Comparison of ENCODE assay signal across 9 mouse cellular contexts in the genomic region with DNA sequence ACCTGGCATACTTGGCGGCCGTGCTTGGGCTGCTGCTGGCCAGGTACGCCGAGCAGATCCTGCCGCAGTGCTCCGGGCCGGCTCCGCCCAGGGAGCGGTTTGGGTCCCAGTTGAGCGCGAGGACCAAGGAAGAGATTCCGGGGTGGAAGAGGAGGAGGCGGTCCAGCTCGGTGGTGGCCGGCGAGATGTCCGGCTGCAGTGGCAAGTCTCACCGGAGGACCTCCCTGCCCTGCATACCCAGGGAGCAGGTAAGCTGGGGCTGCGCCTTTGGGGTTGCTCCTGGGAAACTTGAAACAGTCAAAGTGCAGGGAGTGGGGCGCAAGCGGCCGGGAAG. TPM values are rescaled to one million over a fixed set of nuclear protein-coding genes. Genes with fewer than 3 reads are reported as not detected.
DNase-seq lines count a peak whose midpoint lies in the region; ATAC-seq and TF ChIP-seq lines count a peak whose summit lies in the region.
"Had no signal": no experiment of that assay in that cellular context is flagged by ENCODE, and none has a peak within 500 bp of the region (broad histone marks: within the 10 kb centered on the region; RNA-seq: fewer than 3 reads in every experiment).

No protein-coding gene starts in this region.

- peak; percentile 26 for DNase-seq in embryo, embryonic 10 days (ENCODE audit: low spot score)
- no peak for DNase-seq in embryo, embryonic 11 days
- peak; percentile 16 for DNase-seq in brain, adult 2 months (ENCODE audit: low read depth, low spot score)
- DNase-seq in left cerebral cortex, adult 8-10 months (ENCODE audit: low spot score in 2 of 2), result no peak

- H3K9me3 ChIP-seq in heart, embryonic 13.5 days, result no peaks in the 10 kb centered on the region
- no peaks in the 10 kb centered on the region for H3K9me3 ChIP-seq in limb, embryonic 13.5 days

- peak overlapping the region; percentile 91 for H3K9ac ChIP-seq in heart, embryonic 13.5 days
- H3K9ac ChIP-seq in limb, embryonic 13.5 days, result peak overlapping the region; percentile 89

- H3K4me2 ChIP-seq in heart, embryonic 13.5 days, result peak overlapping the region; percentile 72
- peak overlapping the region; percentile 84 for H3K4me2 ChIP-seq in limb, embryonic 13.5 days (replicated peaks)

- TF ChIP-seq CTCF in olfactory bulb, adult 2 months (IDR thresholded peaks at IDR 0.05; ENCODE audit: insufficient read depth, low read depth, low read length), result no peak

- 0 out of 2 replicates have a peak, but pooled peaks have one; percentile 14 for ATAC-seq in heart, embryonic 13.5 days (ENCODE audit: extremely low read depth, insufficient number of reproducible peaks, low FRiP score, low TSS enrichment)
- ATAC-seq in limb, embryonic 13.5 days (ENCODE audit: low FRiP score, low read depth), result peak; percentile 7
- ATAC-seq in activated CD4-positive, CD25-positive, alpha-beta regulatory T cell, adult 4 months, result no peak

- peak overlapping the region; percentile 90 for H3K27ac ChIP-seq in heart, embryonic 13.5 days (replicated peaks)
- H3K27ac ChIP-seq in limb, embryonic 13.5 days, result peak overlapping the region; percentile 89; the same call in 1 of the 2 replicates
- H3K27ac ChIP-seq in olfactory bulb, adult 2 months (ENCODE audit: insufficient read depth, low read depth, low read length), result no peak overlapping the region

- WGBS in heart, embryonic 13.5 days, result 1% methylated on average over 22 of the region's 22 CpGs
- WGBS in limb, embryonic 13.5 days, result under 1% methylated on average over 22 of the region's 22 CpGs
- 5% methylated on average over 22 of the region's 22 CpGs for WGBS in olfactory bulb, adult 2 months

- peak overlapping the region; percentile 75 for H3K4me3 ChIP-seq in heart, embryonic 13.5 days
- peak overlapping the region; percentile 81 for H3K4me3 ChIP-seq in limb, embryonic 13.5 days
- peak overlapping the region; percentile 60 for H3K4me3 ChIP-seq in olfactory bulb, adult 2 months (ENCODE audit: insufficient read depth, low read depth, low read length)

- peaks cover 14% of the 10 kb centered on the region; the same call in 1 of the 2 replicates for H3K36me3 ChIP-seq in heart, embryonic 13.5 days
- H3K36me3 ChIP-seq in limb, embryonic 13.5 days, result no peaks in the 10 kb centered on the region

- no peaks in the 10 kb centered on the region for H3K27me3 ChIP-seq in heart, embryonic 13.5 days (replicated peaks)
- H3K27me3 ChIP-seq in limb, embryonic 13.5 days, result 0 out of 2 replicates have a peak, but pooled peaks cover 7% of the 10 kb centered on the region
- H3K27me3 ChIP-seq: CH12.LX had no signal

- peaks cover 51% of the 10 kb centered on the region for H3K4me1 ChIP-seq in heart, embryonic 13.5 days
- peaks cover 55% of the 10 kb centered on the region for H3K4me1 ChIP-seq in limb, embryonic 13.5 days
- peaks cover 6% of the 10 kb centered on the region for H3K4me1 ChIP-seq in olfactory bulb, adult 2 months (ENCODE audit: control insufficient read depth, insufficient read depth, low read length)

- TF ChIP-seq POLR2A in olfactory bulb, adult 2 months (IDR thresholded peaks at IDR 0.05; ENCODE audit: insufficient read depth, low read depth, low read length), result no peak

RNA-seq across cellular contexts. Expression of gene Pde3a, which starts 1.2 kb away (rescaled TPM):
- polyA plus RNA-seq in heart, embryonic 13.5 days (2015; fragmentation: Nextera tagmentation; extraction: Ambion mirVana), result 8.5 and 9.7 TPM in 2 replicates
- polyA plus RNA-seq in limb, embryonic 13.5 days (2015; fragmentation: Nextera tagmentation; extraction: Ambion mirVana), result 3.9 and 4.2 TPM in 2 replicates
- polyA plus RNA-seq in olfactory bulb, adult 2 months (2012; ENCODE audit: insufficient read depth, insufficient read length, low replicate concordance, missing spikeins), result not detected in 2 replicates
- polyA plus RNA-seq in activated CD4-positive, CD25-positive, alpha-beta regulatory T cell, adult 4 months (2017; shearing (Covaris generic)), result under 1 TPM in 1 of 2 experiments, not detected in 1; 0.11 TPM
- total RNA-seq in left cerebral cortex, adult 8-10 months (2022), result 1 to 10 TPM; 1.7 to 3.4 (median 2.4) TPM

Comparison
In these comparisons a context has a peak if more than half of its experiments do, and no peak if none do; other contexts are left out.
1. DNase-seq: peak in embryo, embryonic 10 days (single experiment) and brain, adult 2 months (single experiment); none in embryo, embryonic 11 days (single experiment) and left cerebral cortex, adult 8-10 months (0 of 2).
2. Peak in every context shown above with its lines, with median percentiles within 50 percentile points of each other: H3K4me3 ChIP-seq.